Mouse (Mus musculus) left cerebral cortex, adult 8-10 months (tissue): Measurements from ENCODE around the gene Dcaf12. TPM values are rescaled to one million over a fixed set of nuclear protein-coding genes. Genes with fewer than 3 reads are reported as not detected.

Experiments used
- DNase-seq, 2 experiments: peaks; one replicate each; pipeline ENCODE4 v3.0.0; 2022; ENCODE audit warnings: low spot score in 2 of 2
- total RNA-seq, 4 experiments: library from RNA; stranded (reverse); gene quantifications; 2 replicates each; pipeline ENCODE4 v1.2.4; 2022

Dcaf12 gene
- 10 to 100 TPM; 37.5 to 39.5 (median 38.6) TPM for total RNA-seq

DNA sequence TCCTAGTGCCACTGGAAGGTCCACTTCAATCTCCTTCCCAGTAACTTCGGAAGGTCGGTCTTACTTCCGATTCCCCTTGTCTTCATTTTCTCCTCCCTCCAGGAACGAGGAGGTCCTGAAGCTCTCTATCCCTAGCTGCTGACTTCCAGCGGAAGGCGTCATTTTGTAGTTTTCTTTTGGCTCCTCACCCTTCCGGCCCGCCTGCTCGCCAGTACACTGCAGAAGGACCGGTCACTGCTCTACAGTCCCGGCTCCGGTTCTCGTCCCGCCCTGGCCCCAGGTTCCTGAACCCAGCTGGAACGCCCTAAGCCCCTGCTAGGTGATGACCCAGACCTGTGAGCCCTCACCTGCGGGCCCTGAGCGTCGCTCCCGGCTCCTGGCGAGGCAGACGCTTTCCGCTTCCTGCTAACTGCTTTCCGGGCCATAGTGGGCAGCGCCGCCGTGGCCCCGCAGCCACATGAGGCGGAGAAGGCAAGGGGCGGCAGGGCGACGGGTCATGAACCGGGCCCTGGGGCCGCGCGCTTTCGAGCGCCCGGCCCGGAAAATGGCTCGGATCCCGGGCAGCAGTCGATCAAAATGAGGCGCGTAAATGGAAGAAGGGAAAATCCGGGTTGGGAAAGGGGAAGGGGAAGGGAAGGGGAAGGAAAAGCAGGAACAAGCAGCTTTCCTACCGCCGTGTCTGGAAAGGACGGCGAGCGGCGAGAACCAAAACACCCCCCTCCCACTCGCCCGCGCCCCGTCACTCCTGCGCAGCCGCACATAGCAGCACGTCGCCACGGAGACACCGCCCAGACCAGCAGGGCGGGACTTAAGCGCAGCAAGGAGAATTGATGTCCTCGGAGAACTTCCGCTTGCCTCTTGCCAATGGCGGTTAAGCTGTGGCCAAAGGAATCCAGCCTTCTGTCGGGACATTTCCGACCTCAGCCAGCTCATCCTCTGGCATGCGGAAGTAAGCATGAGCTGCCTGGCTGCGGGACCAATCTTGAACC is at the start of gene Dcaf12:
Gene Dcaf12, minus strand, starts transcription at position 749 of the 989 bp plus-strand sequence.
- peak; percentile 85 to 96 for DNase-seq

DNA sequence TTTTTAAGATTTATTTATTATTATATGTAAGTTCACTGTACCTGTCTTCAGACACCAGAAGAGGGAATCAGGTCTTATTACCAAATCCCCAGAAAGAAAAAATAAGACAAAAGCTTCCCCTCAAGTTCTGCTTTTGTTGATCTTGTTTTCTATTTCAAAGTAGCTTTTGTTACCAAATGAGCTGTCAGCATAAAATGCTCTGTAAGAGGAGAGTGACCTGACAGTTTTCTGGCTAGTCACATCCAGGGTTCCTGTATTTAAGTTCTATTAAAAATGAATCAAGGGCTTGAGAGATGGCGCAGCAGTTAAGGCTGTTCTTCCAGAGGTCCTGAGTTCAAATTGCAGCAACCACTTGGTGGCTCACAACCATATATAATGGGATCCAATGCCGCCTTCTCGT is 46.4 kb upstream of the Dcaf12 start:
- DNase-seq: no peak

- DNase-seq: no peak
Observed at GRCm38 (mm10) chr4:41359358-41359757, 44.7 kb upstream of the Dcaf12 start.

DNA sequence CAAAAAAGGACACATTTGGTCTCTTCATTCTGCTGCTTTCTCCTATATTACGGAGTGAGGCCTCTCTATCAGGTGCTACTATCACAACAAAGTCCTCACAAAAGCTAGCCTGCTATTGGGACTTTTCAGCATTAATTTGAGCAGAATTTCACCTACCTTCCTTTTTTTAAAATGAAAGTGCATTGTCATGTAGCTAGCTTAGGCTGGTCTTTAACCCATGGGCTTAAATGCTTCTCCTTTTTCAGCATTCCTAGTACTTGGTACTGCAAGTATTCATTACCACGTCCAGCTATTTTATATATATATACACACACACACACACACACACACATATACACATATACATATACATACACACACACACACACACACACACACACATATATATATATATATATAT is 44.0 kb upstream of the Dcaf12 start:
- no peak for DNase-seq

GRCm38 (mm10) chr4:41357154-41357553 is 42.5 kb upstream of the Dcaf12 start:
- no peak for DNase-seq

DNA sequence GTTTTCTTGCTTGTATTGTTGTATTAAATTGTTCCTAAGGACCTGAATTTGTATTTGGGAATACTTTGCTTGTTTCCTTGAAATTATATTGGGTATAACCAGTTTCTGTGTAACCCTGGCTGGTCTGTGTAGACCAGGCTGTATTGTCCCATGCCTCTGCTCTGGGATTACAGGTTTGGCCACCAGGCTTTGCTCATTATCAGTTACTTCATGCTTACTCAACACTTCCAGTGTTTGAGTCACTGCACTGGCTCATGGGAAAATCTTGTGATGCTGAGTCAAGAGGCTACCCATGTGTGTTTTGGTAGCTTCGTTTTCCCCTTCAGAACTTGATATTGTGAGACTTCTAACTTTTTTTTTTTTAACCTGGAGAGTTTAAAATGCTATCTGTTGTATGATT is 38.6 kb upstream of the Dcaf12 start:
- no peak for DNase-seq

DNA sequence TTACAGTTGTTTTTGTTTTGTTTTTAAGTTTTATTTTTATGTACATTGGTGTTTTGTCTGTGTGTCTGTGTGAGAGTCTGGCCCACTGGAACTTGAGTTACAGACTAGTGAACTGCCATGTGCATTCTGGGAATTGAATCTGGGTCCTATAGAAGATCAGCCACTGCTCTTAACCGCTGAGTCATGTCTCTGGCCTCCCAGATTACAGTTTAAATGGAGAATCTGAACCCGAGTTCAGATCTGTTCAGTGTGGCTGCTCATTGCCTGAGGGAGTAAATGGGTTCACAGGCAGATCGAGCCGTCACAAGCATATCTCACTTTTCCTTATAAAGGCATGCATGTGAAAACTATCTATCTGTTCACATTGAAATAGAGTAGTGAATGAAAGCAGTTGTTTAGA is 38.1 kb upstream of the Dcaf12 start:
- DNase-seq: no peak

GRCm38 (mm10) chr4:41349199-41349591 is 34.5 kb upstream of the Dcaf12 start:
- peak in 1 of 2 experiments; percentile 16 for DNase-seq

DNA sequence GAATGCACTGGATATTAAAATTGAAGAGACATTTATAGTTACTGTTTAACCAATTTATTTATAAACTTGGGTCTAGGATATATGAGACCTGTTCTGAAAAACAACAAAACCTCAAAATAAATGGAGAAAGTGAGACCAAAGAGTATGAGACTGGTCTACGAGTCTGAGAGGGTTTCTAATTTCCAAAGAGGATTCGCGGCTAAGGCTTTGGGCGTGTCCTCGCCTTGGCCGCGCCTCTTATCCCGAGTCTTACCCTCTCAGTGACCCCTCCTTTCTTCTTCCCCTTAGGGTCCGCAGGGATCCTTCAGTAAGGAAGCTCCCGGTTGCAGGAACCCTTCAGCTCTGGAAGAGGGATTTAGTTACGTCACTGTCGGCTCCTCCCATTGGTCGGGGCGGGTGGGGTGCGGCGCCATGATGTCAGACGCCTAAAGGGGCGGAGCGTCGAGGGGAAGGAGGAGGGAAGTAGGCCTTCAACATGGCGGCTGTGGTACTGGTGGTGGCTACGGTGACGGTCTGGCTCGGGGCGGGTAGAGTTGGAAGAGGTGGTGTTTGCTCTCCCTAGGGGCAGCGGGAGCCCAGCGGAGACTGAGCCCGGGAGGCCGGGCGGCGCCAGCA is 34.0 kb upstream of the Dcaf12 start, which contains the start of gene Ubap1:
Gene Ubap1, plus strand, starts transcription at position 413 of the 615 bp plus-strand sequence.
- peak; percentile 78 to 92 for DNase-seq

GRCm38 (mm10) chr4:41347839-41348238 is 33.1 kb upstream of the Dcaf12 start:
- no peak for DNase-seq

DNA sequence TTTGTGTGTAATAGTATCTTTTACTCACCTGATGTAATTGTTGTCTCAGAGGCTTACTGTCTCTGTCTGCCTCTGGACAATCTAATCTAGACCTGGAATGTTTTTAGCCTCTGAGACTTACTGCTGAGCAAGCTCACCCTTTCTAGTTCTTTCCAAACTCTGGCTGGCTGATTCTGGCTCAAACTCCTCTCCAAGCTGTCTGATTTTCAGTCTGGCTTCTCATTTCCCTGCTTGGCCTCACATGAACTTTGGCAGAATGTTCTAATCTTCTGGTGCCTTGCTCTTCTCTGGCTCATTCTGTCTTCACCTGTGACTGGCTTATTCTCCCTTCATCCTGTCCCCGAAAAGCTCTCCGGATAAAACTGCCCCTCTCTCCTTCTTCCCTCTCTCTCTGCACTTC is 31.3 kb upstream of the Dcaf12 start:
- no peak for DNase-seq

DNA sequence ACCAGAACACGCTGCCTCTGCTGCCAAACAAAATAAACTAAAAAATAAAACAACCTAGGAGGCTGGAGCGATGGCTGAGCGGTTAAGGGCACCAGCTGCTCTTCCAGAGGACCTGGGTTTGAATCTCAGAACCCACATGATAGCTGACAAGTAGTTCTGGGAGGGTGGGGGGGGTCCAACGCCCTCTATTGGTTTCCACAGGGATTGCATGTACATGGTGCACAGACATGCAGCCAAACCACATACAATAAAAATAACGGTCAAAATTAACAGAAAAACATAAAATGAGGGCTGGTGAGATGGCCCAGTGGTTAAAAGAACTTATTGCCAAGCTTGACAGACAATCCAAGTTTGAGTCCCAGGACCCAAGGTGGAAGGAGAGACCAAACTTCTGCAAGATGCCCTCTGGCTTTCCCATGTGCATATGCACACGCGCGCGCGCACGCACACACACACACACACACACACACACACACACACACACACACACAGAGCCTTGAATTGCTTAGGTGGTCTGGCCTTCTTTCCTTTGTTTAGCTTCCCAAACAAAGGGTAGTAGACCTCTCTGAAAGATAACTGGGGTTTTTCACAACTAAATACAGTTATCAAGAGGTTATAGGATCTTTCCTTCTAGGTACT is 26.3 kb upstream of the Dcaf12 start:
- no peak for DNase-seq

GRCm38 (mm10) chr4:41336546-41336945 is 21.9 kb upstream of the Dcaf12 start:
- no peak for DNase-seq

- no peak for DNase-seq
Observed at GRCm38 (mm10) chr4:41331698-41332421, 17.2 kb upstream of the Dcaf12 start.

DNA sequence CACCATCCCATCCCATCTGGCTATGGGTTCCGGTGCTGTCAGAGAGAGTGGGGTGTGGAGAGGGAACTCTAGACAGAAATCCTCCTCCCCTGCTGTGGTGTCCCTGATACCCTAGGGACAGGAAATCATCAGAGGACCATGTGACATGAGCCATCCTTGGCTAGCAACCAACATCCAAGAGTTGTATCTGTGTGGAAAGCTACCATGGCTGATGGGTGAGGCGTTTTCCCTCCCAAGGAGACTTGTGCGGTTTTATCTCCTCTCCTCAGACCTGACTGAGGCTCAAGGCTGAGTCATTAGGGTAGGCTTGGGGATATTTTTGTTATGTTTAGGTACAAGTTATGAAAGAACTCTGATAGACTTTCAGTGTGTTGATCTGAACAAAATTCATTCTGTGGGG is 16.4 kb upstream of the Dcaf12 start:
- DNase-seq: no peak

DNA sequence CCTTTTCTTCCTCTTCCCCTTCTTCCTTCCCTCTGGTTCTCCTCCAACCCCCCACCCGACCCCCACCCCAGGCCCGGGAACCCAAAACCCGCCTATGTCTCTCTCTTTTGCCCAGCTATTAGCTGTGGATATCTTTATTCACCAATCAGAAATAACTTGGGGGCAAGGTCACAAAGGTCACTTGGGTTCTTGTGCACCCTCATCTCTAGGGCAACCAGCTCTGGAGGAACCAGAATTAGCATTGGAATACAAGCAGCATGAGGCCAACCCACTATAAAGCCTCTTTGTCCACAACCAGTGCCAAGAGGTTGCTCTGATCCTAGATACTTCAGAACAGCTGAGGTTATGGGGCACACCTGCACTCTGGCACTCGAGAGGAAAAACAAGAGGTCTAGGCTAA is 14.8 kb upstream of the Dcaf12 start:
- DNase-seq: no peak

DNA sequence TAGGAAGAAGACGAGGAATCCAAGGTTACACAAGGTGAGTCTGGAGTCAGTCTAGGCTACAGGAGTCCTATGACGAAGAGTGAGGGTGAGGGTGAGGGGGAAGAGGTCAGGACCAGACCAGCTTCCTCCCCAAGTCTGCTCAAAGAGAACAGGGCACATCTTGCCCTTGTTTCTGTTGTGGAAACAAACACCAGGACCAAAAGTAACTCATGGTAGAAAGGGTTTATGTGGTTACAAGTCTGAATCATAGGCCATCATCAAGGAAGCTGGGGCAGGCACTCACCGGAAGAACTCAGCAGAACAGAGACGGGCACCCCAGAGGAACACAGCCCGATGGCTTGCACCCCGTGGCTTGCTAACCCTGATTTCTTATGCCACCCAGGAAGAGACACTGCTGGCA is 12.2 kb upstream of the Dcaf12 start:
- no peak for DNase-seq

- no peak for DNase-seq
Observed at GRCm38 (mm10) chr4:41320971-41321370, 6.3 kb upstream of the Dcaf12 start.

DNA sequence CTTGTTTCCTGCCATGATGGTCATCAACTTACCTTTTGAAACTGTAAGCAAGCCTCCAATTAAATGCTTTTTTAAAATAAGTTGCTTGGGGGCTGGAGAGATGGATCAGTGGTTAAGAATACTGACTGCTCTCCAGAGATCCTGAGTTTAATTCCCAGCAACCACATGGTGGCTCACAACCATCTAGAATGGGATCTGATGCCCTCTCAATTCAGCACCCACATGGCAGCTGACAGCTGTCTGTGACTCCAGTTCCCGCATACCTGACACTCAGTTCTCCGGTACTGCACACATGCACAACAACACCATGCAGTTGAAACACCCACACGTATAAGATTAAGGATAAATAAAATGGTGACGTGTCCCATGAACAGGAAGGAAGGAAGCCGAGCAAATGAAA is 3.6 kb upstream of the Dcaf12 start:
- DNase-seq: no peak

DNA sequence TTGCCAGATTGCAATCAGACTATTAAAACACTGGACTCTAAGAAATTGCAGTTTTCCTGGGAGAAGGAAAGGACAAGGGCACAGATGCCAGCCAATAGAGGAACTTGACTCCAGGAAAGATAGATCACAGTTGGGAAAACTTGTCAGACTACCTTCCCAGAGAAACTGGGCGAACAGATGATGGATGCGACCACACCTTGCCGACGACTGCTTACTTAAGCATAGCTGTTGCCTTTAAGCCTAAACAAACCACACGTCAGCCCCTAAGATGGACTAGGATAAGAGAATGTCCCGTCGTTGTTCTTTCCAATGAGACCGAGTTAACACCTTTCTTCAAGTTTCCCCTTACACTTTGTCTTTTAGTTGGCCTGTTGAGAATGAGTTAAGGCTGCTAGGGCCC is 484 bp upstream of the Dcaf12 start:
- no peak for DNase-seq

DNA sequence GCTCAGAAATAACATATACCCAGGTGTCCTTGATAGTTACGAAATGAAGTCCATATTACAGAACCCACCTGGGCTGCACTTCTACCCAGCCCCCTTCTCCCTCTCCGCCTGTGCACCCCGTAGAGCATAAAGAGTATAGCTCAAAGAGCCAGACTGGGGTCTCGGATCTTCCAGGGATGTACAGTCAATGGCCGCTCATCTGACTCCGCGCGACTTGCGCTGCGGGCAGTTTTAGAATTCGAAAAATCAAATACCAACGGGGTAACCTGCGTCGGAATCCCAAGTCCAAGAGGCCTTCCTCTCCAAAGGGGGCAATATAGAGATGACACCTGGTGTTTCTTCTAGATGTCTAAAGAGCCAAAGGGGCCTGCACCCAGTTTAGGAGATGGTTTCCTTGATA is 967 bp downstream of the Dcaf12 start:
- no peak for DNase-seq
